ENCODE assay signal across 8 mouse cellular contexts in the genomic region with DNA sequence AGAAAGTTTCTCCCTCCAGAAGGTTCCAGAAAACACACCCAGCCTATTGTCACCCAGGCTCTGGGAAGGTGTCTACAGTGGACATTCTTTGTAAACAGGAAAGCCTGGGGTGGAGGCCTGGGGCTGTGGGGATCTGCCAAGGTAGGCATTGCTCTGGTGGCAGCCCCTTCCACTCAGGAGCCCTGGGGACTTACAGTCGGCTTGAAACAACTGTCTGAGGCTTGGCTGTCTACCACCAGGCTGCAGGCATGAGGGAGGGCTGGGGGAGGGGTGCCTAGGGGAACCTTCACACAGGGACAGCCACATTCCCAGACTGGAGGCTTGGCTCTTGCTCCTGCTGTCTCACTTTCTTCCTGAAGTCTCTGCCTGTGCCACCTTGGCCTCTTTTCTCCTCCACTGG. TPM values are rescaled to one million over a fixed set of nuclear protein-coding genes. Genes with fewer than 3 reads are reported as not detected.
DNase-seq lines count a peak whose midpoint lies in the region; ATAC-seq lines count a peak whose summit lies in the region.

No protein-coding gene starts in this region.

- peak; percentile 53 for DNase-seq in adrenal gland, postnatal 14 days
- no peak for DNase-seq in adrenal gland, adult 18-20 months (ENCODE audit: low spot score in 2 of 2)
- DNase-seq in neural tube, embryonic 11.5 days (ENCODE audit: low spot score), result peak; percentile 42
- no peak for DNase-seq in neural tube, embryonic 10.5 days (ENCODE audit: extremely low spot score, low spot score)
- peak; percentile 45 to 71 for DNase-seq in kidney, postnatal 25 days
- no peak for DNase-seq in left cerebral cortex, adult 11 months (ENCODE audit: low spot score)
- DNase-seq in cerebellum, adult 9-10 months, result no peak

- no peaks in the 10 kb centered on the region for H3K36me3 ChIP-seq in neural tube, embryonic 11.5 days (ENCODE audit: control insufficient read depth, insufficient read depth, low read length)
- 0 out of 2 replicates have a peak, but pooled peaks cover 4% of the 10 kb centered on the region for H3K36me3 ChIP-seq in stomach, embryonic 16.5 days (ENCODE audit: control insufficient read depth, insufficient read depth, low read length)

- no peak overlapping the region for H3K9ac ChIP-seq in neural tube, embryonic 11.5 days (ENCODE audit: low read length)
- H3K9ac ChIP-seq in stomach, embryonic 16.5 days (ENCODE audit: low read length), result peak overlapping the region; percentile 51

- H3K9me3 ChIP-seq in neural tube, embryonic 11.5 days (ENCODE audit: control insufficient read depth, low read length), result no peaks in the 10 kb centered on the region
- H3K9me3 ChIP-seq in stomach, embryonic 16.5 days (replicated peaks; ENCODE audit: control insufficient read depth, low read length), result no peaks in the 10 kb centered on the region

- H3K27ac ChIP-seq in neural tube, embryonic 11.5 days (ENCODE audit: low read depth, low read length), result no peak overlapping the region
- H3K27ac ChIP-seq in stomach, embryonic 16.5 days (ENCODE audit: low read length), result peak overlapping the region; percentile 82

- no peak overlapping the region for H3K4me3 ChIP-seq in neural tube, embryonic 11.5 days (ENCODE audit: low read depth, low read length)
- H3K4me3 ChIP-seq in stomach, embryonic 16.5 days (replicated peaks; ENCODE audit: low read length), result no peak overlapping the region

- H3K4me2 ChIP-seq in neural tube, embryonic 11.5 days (ENCODE audit: low read depth), result no peak overlapping the region
- no peak overlapping the region for H3K4me2 ChIP-seq in stomach, embryonic 16.5 days (ENCODE audit: low read depth, low read length)

- H3K4me1 ChIP-seq in neural tube, embryonic 11.5 days (ENCODE audit: control insufficient read depth, insufficient read depth, low read length), result peaks cover 28% of the 10 kb centered on the region
- peaks cover 42% of the 10 kb centered on the region for H3K4me1 ChIP-seq in stomach, embryonic 16.5 days (ENCODE audit: control insufficient read depth, insufficient read depth, low read length)

- ATAC-seq in neural tube, embryonic 11.5 days (ENCODE audit: insufficient read depth, low FRiP score, low TSS enrichment), result no peak
- ATAC-seq in stomach, embryonic 16.5 days (ENCODE audit: insufficient read depth, low FRiP score), result 0 out of 2 replicates have a peak, but pooled peaks have one; percentile 11

- WGBS in neural tube, embryonic 11.5 days, result 14% methylated on average over 1 of the region's 1 CpGs
- 0% methylated on average over 1 of the region's 1 CpGs for WGBS in stomach, embryonic 16.5 days

- no peaks in the 10 kb centered on the region for H3K27me3 ChIP-seq in neural tube, embryonic 11.5 days (ENCODE audit: control insufficient read depth, insufficient read depth, low read length)
- H3K27me3 ChIP-seq in stomach, embryonic 16.5 days (ENCODE audit: control insufficient read depth, insufficient read depth, low read length), result no peaks in the 10 kb centered on the region

RNA-seq across cellular contexts. Expression of gene Rxra, which starts 58.1 kb away (rescaled TPM):
- total RNA-seq in adrenal gland, postnatal 14 days (2021), result 46.5 and 62.1 TPM in 2 replicates
- total RNA-seq in adrenal gland, adult 18-20 months (2021), result 10 to 100 TPM; 52.1 to 52.6 TPM
- 6.8 and 7.2 TPM in 2 replicates for polyA plus RNA-seq in neural tube, embryonic 11.5 days (2014; fragmentation: Nextera tagmentation; extraction: Ambion mirVana)
- polyA plus RNA-seq in stomach, embryonic 16.5 days (2015; fragmentation: Nextera tagmentation; extraction: Ambion mirVana), result 11.9 and 12.4 TPM in 2 replicates

Comparison
In these comparisons a context has a peak if more than half of its experiments do, and no peak if none do; other contexts are left out.
1. DNase-seq: peak in adrenal gland, postnatal 14 days (single experiment), neural tube, embryonic 11.5 days (single experiment) and kidney, postnatal 25 days (2 of 2); none in adrenal gland, adult 18-20 months (0 of 2), neural tube, embryonic 10.5 days (single experiment), left cerebral cortex, adult 11 months (single experiment) and cerebellum, adult 9-10 months (single experiment).